Mouse (Mus musculus): Measurements from ENCODE around the gene Dscaml1.

GRCm38 (mm10) chr9:45795722-45796121 is 369.3 kb downstream of the Dscaml1 start:
- TF ChIP-seq CTCF (IDR thresholded peaks at IDR 0.05; ENCODE audit: borderline replicate concordance, insufficient read depth, low read length) (no peak), POLR2A (IDR thresholded peaks at IDR 0.05; ENCODE audit: low read depth, low read length) (no peak)
